13 mouse cellular contexts compared by ENCODE assay signal in the genomic region with DNA sequence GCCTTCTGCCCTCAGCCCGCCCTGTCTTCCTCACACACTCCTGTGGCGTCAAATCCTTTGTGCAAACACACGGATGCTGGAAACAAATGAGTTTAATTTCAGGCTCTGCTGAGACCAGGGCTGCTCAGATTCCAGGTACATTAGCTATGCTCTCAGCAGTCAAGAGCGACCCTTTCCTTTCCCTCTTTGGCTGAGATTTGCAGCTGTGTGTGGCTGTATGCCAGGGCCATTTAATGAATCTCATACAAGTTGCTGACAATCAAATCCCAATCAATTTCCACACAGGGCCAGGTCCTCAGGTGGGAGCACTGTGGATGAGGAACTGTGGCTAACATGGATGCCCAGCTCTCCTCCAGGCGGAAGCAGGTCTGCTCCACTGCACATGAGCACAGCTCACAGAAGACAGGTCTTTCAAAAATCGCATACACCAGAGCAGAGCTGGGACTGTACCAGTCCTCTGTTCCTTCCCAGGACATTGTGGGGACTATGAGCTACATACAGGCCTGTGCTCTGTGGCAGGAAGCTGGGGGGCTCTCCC. TPM values are rescaled to one million over a fixed set of nuclear protein-coding genes. Genes with fewer than 3 reads are reported as not detected.
DNase-seq lines count a peak whose midpoint lies in the region; ATAC-seq lines count a peak whose summit lies in the region.
"Had no signal": no experiment of that assay in that cellular context is flagged by ENCODE, and none has a peak within 500 bp of the region (broad histone marks: within the 10 kb centered on the region; RNA-seq: fewer than 3 reads in every experiment).

No protein-coding gene starts in this region.

- H3K27ac ChIP-seq in heart, embryonic 14.5 days (replicated peaks in 1 of 2; ENCODE audit: control insufficient read depth in 1 of 2, insufficient read depth in 1 of 2, low read depth in 2 of 2, low read length in 2 of 2) = peak overlapping the region in 1 of 2 experiments; percentile 17; a peak in 2 of 4 replicates
- H3K27ac ChIP-seq in embryonic facial prominence, embryonic 11.5 days (replicated peaks; ENCODE audit: low read depth, low read length) = peak overlapping the region; percentile 21
- peak overlapping the region; percentile 83 for H3K27ac ChIP-seq in hindbrain, embryonic 12.5 days
- peak overlapping the region; percentile 81 for H3K27ac ChIP-seq in midbrain, embryonic 13.5 days

- intact Hi-C loops in heart, postnatal 36 days (cut with DNase I) = no loop called here

- no peaks in the 10 kb centered on the region for H3K9me3 ChIP-seq in heart, embryonic 14.5 days (ENCODE audit: control insufficient read depth, low read length)
- no peaks in the 10 kb centered on the region for H3K9me3 ChIP-seq in embryonic facial prominence, embryonic 11.5 days (replicated peaks; ENCODE audit: control insufficient read depth, low read length)
- no peaks in the 10 kb centered on the region for H3K9me3 ChIP-seq in hindbrain, embryonic 12.5 days (replicated peaks)
- H3K9me3 ChIP-seq in midbrain, embryonic 13.5 days = no peaks in the 10 kb centered on the region

- H3K9ac ChIP-seq in heart, embryonic 14.5 days (ENCODE audit: low read length) = 0 out of 2 replicates have a peak overlapping the region, but pooled peaks have one; percentile 10
- no peak overlapping the region for H3K9ac ChIP-seq in embryonic facial prominence, embryonic 11.5 days (replicated peaks; ENCODE audit: low read length)
- H3K9ac ChIP-seq in hindbrain, embryonic 12.5 days = 0 out of 2 replicates have a peak overlapping the region, but pooled peaks have one; percentile 29
- H3K9ac ChIP-seq in midbrain, embryonic 13.5 days (replicated peaks) = peak overlapping the region; percentile 2; the same call in 1 of the 2 replicates
- H3K9ac ChIP-seq: liver, postnatal 0 days had no signal

- no peaks in the 10 kb centered on the region for H3K27me3 ChIP-seq in heart, embryonic 14.5 days (ENCODE audit: control insufficient read depth, insufficient read depth, low read length)
- H3K27me3 ChIP-seq in embryonic facial prominence, embryonic 11.5 days (ENCODE audit: control insufficient read depth, insufficient read depth, low read length) = no peaks in the 10 kb centered on the region
- H3K27me3 ChIP-seq in hindbrain, embryonic 12.5 days = no peaks in the 10 kb centered on the region
- no peaks in the 10 kb centered on the region for H3K27me3 ChIP-seq in midbrain, embryonic 13.5 days

- no peak for ATAC-seq in heart, embryonic 14.5 days (ENCODE audit: insufficient number of reproducible peaks, insufficient read depth, low FRiP score, low read depth)
- peak; percentile 39 for ATAC-seq in embryonic facial prominence, embryonic 11.5 days (replicated peaks; ENCODE audit: insufficient number of reproducible peaks, low FRiP score, low TSS enrichment, low read depth)
- peak; percentile 72 for ATAC-seq in hindbrain, embryonic 12.5 days (ENCODE audit: low FRiP score)
- peak; percentile 78 for ATAC-seq in midbrain, embryonic 13.5 days
- ATAC-seq: intestine, postnatal 0 days; liver, postnatal 0 days had no signal

- H3K4me1 ChIP-seq in heart, embryonic 14.5 days (ENCODE audit: control insufficient read depth in 2 of 2, insufficient read depth in 2 of 2, low read length in 2 of 2) = peaks cover 14 to 18% of the 10 kb centered on the region in 2 experiments
- peaks cover 3% of the 10 kb centered on the region; the same call in 1 of the 2 replicates for H3K4me1 ChIP-seq in embryonic facial prominence, embryonic 11.5 days (ENCODE audit: control insufficient read depth, insufficient read depth, low read length)
- H3K4me1 ChIP-seq in hindbrain, embryonic 12.5 days = peaks cover 23% of the 10 kb centered on the region
- H3K4me1 ChIP-seq in midbrain, embryonic 13.5 days (replicated peaks) = peaks cover 30% of the 10 kb centered on the region

- no peaks in the 10 kb centered on the region for H3K36me3 ChIP-seq in heart, embryonic 14.5 days (ENCODE audit: control insufficient read depth, insufficient read depth, low read length)
- no peaks in the 10 kb centered on the region for H3K36me3 ChIP-seq in embryonic facial prominence, embryonic 11.5 days (replicated peaks; ENCODE audit: control insufficient read depth, insufficient read depth, low read depth, low read length)
- peaks cover 26% of the 10 kb centered on the region for H3K36me3 ChIP-seq in hindbrain, embryonic 12.5 days
- peaks cover 33% of the 10 kb centered on the region for H3K36me3 ChIP-seq in midbrain, embryonic 13.5 days

- 58% methylated on average over 6 of the region's 6 CpGs for WGBS in heart, embryonic 14.5 days
- 44% methylated on average over 6 of the region's 6 CpGs for WGBS in embryonic facial prominence, embryonic 11.5 days
- 41% methylated on average over 6 of the region's 6 CpGs for WGBS in hindbrain, embryonic 12.5 days
- 28% methylated on average over 6 of the region's 6 CpGs for WGBS in midbrain, embryonic 13.5 days

- H3K4me3 ChIP-seq in heart, embryonic 14.5 days (ENCODE audit: control insufficient read depth in 1 of 2, insufficient read depth in 1 of 2, low read depth in 1 of 2, low read length in 2 of 2) = no peak overlapping the region
- no peak overlapping the region for H3K4me3 ChIP-seq in embryonic facial prominence, embryonic 11.5 days (ENCODE audit: low read depth, low read length)
- no peak overlapping the region for H3K4me3 ChIP-seq in hindbrain, embryonic 12.5 days
- no peak overlapping the region for H3K4me3 ChIP-seq in midbrain, embryonic 13.5 days (replicated peaks)

- no peak overlapping the region for H3K4me2 ChIP-seq in heart, embryonic 14.5 days (ENCODE audit: low read length)
- H3K4me2 ChIP-seq in embryonic facial prominence, embryonic 11.5 days (ENCODE audit: low read depth, low read length) = no peak overlapping the region
- H3K4me2 ChIP-seq in hindbrain, embryonic 12.5 days (replicated peaks) = no peak overlapping the region
- no peak overlapping the region for H3K4me2 ChIP-seq in midbrain, embryonic 13.5 days (replicated peaks)

- DNase-seq in heart, postnatal 36 days = no peak
- no peak for DNase-seq in embryonic facial prominence, embryonic 11.5 days (ENCODE audit: low spot score)
- DNase-seq in testis, postnatal 14 days (ENCODE audit: low spot score) = no peak
- DNase-seq in yolk sac, embryonic 10.5 days (ENCODE audit: low spot score) = no peak
- DNase-seq in testis, postnatal 10 days (ENCODE audit: low spot score) = no peak
- DNase-seq: adrenal gland, adult 8-10 months; cerebellum, adult 18-20 months; liver, postnatal 0 days had no signal

RNA-seq across cellular contexts. Expression of gene Scrn1, which starts 58.0 kb away (rescaled TPM):
- polyA plus RNA-seq in heart, embryonic 14.5 days (2014; fragmentation: Nextera tagmentation; extraction: Ambion mirVana) = 7.5 and 11.1 TPM in 2 replicates
- 10 to 100 TPM; 10.3 to 13.0 TPM for total RNA-seq in heart, postnatal 36 days (2021)
- 24.4 and 25.4 TPM in 2 replicates for polyA plus RNA-seq in embryonic facial prominence, embryonic 11.5 days (2014; fragmentation: Nextera tagmentation; extraction: Ambion mirVana)
- polyA plus RNA-seq in hindbrain, embryonic 12.5 days (2016; fragmentation: Nextera tagmentation; extraction: Ambion mirVana) = 79.3 and 89.4 TPM in 2 replicates
- 91.2 and 96.6 TPM in 2 replicates for polyA plus RNA-seq in midbrain, embryonic 13.5 days (2015; fragmentation: Nextera tagmentation; extraction: Ambion mirVana)
- total RNA-seq: granulocyte monocyte progenitor cell, adult 5-6 weeks had no signal
